Mouse (Mus musculus): ENCODE data around the gene Bcl9.

The Bcl9 gene

DNA sequence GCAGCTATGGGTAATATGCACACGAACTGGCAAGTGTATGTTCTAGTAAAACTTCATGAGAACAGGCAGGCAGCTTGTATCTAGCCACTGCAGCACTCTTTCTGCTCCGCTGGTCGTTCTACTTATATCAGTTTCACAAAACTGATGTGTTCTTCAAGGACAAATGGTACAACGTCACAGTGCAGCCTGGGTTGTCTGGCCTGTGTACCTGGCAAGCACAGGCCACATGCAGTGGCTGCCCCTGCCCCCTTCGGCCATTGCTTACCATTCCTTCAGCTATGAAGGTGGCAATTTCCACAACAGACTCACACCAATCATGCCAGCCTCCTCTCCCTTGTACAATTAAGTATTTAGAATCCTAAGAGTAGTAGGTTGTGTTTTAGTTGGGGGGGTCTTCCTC is 125.1 kb downstream of the Bcl9 start:
- no peak for DNase-seq (ENCODE audit: low spot score in 2 of 2)

DNA sequence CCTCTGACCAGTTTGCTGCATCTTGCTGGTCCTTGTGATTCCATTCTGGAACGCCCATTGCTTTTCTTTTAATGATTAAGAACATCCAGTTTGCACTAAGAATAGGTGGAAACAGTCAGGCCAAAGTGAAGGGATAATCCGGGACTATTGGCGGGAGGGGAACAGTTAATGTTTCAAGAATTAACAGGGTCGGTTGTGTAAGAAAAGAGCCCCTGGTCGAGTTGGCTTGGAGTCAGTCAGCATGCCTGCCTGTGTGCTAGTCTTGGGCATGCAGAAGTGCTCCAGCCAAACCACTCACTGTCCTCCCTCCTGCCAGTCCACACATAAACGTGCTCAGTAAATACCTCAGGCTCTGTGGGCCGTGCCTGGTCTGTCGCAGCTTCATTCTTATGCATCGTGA is 125.5 kb downstream of the Bcl9 start:
- no peak for DNase-seq (ENCODE audit: low spot score in 2 of 2)

DNA sequence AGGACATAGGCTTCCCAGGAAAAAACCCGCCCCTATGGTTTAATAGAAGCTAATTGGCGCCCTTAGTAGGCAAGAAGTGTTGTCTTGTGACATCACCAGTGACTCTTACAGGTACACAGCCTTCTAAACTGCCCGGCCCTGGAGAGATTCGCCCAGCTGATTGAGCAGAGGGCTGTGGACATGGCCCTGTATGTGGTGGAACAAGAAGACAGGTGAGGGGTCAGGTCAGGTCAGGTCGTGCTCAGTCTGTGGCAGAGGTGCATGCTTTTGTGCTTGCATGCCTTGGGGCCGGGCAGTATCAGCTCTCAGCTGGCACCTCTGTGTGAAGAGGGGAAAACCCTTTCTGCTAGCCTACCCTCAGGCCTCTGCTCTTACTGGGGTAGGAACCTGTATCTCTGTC is 126.2 kb downstream of the Bcl9 start:
- DNase-seq (ENCODE audit: low spot score in 2 of 2): no peak

- no peak for DNase-seq (ENCODE audit: low spot score in 2 of 2)
Measured at GRCm38 (mm10) chr3:97167126-97167525, 130.6 kb downstream of the Bcl9 start.

DNA sequence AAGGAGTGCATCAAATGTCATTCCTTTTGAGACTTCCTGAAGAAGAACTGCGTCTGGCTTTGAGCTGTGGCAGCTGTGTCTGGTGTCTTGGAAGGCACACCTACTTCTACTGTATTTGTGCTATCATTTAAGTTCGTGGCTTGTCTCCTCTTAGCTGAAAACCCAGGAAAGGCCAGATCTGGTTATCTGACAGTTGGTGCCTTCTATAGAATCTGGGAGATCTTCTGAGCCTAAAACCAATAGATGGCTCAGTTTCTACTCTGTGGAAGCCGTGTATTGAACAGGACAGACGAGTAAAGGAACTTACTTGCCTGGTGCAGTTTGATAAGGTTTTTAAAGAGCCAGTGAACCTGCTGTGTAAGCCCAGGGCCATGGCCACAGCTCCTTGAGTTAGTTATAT is 133.2 kb downstream of the Bcl9 start:
- DNase-seq (ENCODE audit: low spot score in 2 of 2): no peak

DNA sequence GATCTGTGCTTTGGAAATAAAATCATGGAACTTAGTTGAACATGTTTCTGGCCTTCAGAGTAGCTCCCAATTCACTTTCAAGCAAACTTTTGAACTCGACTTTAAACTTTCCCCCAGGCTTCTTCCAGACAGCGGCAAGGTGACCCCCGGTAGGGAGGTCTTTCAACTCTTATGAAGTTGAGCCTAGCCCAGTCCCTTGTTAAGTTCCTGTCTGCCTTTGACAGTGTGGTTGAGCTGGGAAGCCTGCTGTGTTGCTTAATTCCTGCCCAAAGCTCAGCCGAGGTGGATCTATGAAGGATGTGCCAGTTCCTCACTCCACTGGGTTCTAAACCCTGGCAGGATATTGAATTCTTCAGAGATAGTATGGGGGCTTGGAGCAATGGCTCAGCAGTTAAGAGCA is 135.9 kb downstream of the Bcl9 start:
- no peak for DNase-seq (ENCODE audit: low spot score in 2 of 2)

- peak in 1 of 2 experiments; percentile 30 for DNase-seq (ENCODE audit: low spot score in 2 of 2)
Measured at GRCm38 (mm10) chr3:97160908-97161307, 136.8 kb downstream of the Bcl9 start.

DNA sequence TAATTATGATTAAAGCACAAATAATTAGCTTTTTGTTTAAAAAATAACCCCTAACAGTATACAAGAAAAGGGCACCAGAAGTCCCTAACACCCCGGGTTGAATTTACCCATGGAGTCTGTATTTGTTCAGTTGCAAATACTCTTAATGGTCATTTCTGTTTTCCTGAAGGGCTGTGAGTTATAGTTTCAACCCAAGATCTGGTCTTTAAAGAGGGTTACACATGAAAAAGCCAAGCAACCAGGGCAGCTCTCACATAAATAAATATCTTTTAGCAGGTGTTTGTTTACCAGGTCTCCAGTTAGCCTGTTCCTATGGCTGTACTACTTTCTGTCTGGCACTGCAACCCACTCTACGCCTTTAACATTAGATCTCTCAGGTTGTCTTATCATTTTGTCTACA is 137.7 kb downstream of the Bcl9 start:
- DNase-seq (ENCODE audit: low spot score in 2 of 2): no peak

DNA sequence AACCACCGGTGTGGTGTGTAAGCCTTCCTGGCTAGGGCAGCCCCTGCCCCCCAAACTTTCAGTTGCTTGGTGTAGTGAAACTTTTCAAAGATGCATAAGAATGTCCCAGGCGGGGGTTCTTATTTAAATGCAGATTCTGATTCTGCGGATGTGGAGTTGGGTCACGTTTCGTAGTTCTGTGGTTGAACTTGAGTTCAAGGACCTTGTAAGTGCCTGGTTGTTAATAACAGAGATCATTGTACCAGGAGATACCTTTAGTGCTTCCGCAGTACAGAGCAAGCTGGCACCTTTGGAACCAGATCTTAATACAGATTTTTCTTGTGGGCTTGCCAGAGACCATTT is 138.2 kb downstream of the Bcl9 start:
- DNase-seq (ENCODE audit: low spot score in 2 of 2): no peak

DNA sequence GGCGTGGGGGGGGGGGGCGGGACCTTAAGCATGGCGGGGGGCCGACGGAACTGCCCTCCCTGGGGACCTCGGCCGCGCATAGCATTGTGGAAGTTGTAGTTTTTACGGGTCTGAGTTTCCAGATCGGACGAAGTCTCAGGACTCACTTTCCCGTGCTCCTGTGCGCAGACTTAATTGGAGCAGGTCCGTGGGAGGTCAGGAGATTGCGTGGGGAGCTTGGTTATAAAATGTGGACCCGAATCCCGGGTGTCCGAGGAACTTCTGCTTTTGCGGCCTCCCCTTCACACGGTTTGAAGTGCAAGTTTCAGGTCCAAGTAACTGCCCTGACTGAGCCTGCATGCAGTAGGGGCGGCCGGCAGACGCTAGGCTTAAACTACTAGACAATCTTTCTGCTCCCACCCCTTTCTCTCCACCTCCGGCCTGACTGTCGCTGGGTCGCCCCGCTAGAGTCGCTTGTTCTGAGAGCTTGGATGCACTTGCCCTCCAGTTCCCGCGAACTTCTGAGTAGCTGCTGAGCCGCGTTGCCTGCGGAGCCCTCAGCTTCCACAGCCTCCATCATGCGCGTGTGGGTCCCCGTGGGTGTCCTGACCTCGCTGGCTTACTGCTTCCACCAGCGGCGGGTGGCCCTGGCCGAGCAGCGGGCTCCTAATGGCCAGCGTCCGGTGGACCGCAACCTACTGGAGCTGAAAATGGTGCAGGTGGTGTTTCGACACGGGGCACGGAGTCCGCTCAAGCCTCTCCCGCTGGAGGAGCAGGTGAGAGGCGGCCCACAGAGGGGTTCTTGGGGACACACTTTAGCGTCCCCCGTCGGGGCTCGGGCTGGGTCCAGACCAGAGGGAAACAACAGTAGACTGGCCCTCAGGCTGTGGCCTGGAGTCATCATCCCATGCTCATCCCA is 138.9 kb downstream of the Bcl9 start, which contains the start of gene Acp6:
Gene Acp6 (plus strand): TSS at position 167 of the 898 bp plus-strand sequence.
- DNase-seq (ENCODE audit: low spot score in 2 of 2): peak; percentile 75 to 86

GRCm38 (mm10) chr3:97157958-97158599 is 139.6 kb downstream of the Bcl9 start:
- peak; percentile 70 to 72 for DNase-seq (ENCODE audit: low spot score in 2 of 2)

DNA sequence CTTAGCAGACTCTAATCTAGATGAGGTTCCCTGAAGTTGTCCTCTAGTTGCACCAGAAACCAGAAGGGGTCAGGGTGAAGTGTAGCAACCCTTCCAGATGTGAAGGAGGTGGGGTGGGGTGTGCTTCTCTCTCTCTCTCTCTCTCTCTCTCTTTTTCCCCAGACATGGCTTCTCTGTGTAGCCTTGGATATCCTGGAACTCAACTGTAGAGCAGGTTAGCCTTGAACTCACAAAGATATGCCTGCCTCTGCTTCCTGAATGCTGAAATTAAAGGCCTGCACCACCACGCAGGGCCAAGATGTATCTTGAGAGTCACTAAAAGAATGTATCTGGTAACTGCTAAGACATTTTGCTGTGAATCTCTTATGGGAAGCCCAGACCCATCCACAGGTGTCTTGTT is 140.4 kb downstream of the Bcl9 start:
- no peak for DNase-seq (ENCODE audit: low spot score in 2 of 2)

GRCm38 (mm10) chr3:97156431-97156830 is 141.3 kb downstream of the Bcl9 start:
- DNase-seq (ENCODE audit: low spot score in 2 of 2): no peak
